Mouse (Mus musculus): ENCODE data around the gene Klhl31.

The Klhl31 gene

GRCm38 (mm10) chr9:77692707-77693106 is 56.4 kb downstream of the Klhl31 start:
- in situ Hi-C loops (cut with MboI; ENCODE audit: unreplicated experiment in 2 of 2) = no loop called here

DNA sequence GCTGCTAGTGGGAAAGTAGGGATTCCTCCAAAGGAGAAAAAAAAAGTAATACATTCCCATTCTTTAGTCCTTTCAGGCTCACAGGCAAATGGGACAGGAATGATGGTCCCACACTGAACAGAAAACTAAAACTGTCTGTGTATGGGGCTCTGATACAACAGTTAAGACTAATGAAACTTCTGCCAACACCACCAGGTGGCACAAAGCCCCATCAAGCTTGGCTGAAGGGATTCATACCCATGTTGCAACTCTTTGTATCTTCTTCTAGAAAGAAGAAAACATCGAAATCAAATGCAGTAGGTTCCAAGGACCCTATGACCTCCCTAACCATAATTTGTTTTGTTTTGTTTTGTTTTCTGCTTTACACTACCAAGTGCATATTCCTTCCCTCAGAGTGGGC is 57.1 kb downstream of the Klhl31 start:
- in situ Hi-C loops (cut with MboI; ENCODE audit: unreplicated experiment in 2 of 2) = no loop called here

DNA sequence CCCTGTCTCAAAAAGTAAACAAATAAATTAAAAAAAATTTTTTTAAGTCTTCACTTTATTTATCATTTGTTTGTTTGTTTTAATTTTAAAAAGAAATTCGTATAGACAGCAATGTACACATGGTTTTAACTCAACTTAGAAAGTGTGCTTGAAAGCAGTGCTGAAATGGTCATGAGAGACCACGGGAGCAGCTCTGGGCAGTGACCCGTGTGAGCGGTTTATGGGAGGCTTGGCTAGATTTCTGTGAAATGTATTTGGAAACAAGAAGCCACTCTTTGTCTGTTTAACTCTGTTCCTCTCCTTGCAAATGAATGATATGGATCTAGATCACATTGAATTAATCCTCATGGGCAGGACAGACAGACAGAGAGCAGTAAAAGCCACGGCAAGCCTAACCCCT is 59.3 kb downstream of the Klhl31 start:
- in situ Hi-C loops (cut with MboI; ENCODE audit: unreplicated experiment in 2 of 2) = no loop called here

GRCm38 (mm10) chr9:77703476-77703875 is 67.2 kb downstream of the Klhl31 start:
- in situ Hi-C loops (cut with MboI; ENCODE audit: unreplicated experiment in 2 of 2) = no loop called here

DNA sequence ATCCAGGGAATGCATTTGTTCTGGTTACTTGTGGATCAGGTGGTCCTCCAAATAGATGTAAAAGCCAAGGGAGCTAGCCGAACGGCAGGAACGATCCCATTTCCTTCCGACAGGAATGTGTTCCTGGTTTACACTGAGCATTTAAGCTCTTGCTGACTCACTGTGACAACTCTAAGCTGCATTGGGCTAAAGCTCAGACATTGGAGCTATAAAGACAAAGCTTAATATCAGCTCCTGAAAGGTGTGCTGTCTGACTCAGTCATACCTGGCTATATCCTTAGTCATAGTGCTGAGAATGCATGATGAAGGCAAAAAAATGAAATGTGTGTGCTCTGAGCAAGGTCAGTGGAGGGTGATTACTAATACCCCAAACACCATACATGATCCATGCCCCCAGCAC is 67.8 kb downstream of the Klhl31 start:
- in situ Hi-C loops (cut with MboI; ENCODE audit: unreplicated experiment in 2 of 2) = no loop called here

- in situ Hi-C loops (cut with MboI; ENCODE audit: unreplicated experiment in 2 of 2) = no loop called here
Measured at GRCm38 (mm10) chr9:77706515-77706914, 70.2 kb downstream of the Klhl31 start.

GRCm38 (mm10) chr9:77707433-77708139 is 71.3 kb downstream of the Klhl31 start:
- in situ Hi-C loops (cut with MboI; ENCODE audit: unreplicated experiment in 2 of 2) = no loop called here

DNA sequence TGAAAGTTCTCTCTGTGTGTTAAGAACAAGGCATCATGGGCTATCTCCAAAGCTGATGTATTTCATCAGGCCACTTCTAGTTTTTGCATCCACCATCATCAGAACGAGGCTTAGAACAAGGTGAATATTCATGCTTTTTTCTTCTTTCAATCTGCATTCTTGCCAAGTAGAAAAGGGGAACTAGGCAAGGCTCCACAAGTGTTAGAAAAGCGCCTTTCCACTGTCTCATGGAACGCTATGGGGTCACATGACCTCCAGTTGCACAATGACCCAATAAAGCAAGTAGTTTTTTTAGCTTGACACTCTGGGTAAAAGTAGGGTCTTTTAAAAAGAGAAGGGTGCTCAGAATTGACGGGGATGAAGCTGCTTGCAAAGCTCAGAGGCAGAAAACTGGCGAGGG is 72.7 kb downstream of the Klhl31 start:
- in situ Hi-C loops (cut with MboI; ENCODE audit: unreplicated experiment in 2 of 2) = no loop called here
